Mouse (Mus musculus): Measurements from ENCODE around the gene Prl7d1. TPM values are rescaled to one million over a fixed set of nuclear protein-coding genes. Genes with fewer than 3 reads are reported as not detected.
"Not testable (repeated sequence)": the region's sequence is repeated elsewhere in the genome, so short reads cannot be mapped to it uniquely, and the experiment has no call there.

The Prl7d1 gene
- polyA plus RNA-seq (2014; fragmentation: Nextera tagmentation; extraction: Ambion mirVana): not detected in 2 replicates

DNA sequence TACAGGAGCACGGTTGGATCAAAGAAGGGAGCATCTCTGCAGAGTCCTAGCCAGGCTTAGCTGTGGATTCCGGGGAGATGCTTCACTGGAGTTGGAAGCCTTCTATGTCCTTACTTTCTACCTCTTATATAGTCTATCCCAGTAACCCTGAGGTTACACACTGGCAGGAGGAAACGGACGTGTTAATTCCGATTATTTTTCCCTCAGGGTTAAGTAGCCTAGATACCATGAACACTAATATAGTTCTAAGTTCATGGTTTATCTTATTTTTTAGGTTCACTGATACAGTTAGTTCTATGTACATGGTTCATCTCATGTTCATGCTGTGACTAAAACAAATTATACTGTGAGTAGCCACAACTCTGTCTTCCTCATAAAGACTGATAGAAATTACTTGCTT, at the start of gene Prl7d1:
TSS of gene Prl7d1 (minus strand) at position 101 of the 400 bp plus-strand sequence.
- no peak within 1 kb of the TSS for H3K27ac ChIP-seq (replicated peaks in 1 of 2; ENCODE audit: control insufficient read depth in 1 of 2, insufficient read depth in 1 of 2, low read depth in 2 of 2, low read length in 2 of 2)
- no peaks in the 10 kb centered on the region for H3K36me3 ChIP-seq (ENCODE audit: control insufficient read depth, insufficient read depth, low read length)
- no peak within 1 kb of the TSS for H3K9ac ChIP-seq (ENCODE audit: low read length)
- H3K4me2 ChIP-seq (ENCODE audit: low read length): no peak within 1 kb of the TSS
- no peaks in the 10 kb centered on the region for H3K27me3 ChIP-seq (ENCODE audit: control insufficient read depth, insufficient read depth, low read length)
- H3K4me3 ChIP-seq (ENCODE audit: control insufficient read depth in 1 of 2, insufficient read depth in 1 of 2, low read depth in 1 of 2, low read length in 2 of 2): no peak within 1 kb of the TSS
- 80% methylated on average over 5 of the region's 5 CpGs for WGBS
- no peaks in the 10 kb centered on the region for H3K9me3 ChIP-seq (ENCODE audit: control insufficient read depth, low read length)
- ATAC-seq (ENCODE audit: insufficient number of reproducible peaks, insufficient read depth, low FRiP score, low read depth): no peak
- H3K4me1 ChIP-seq (ENCODE audit: control insufficient read depth in 2 of 2, insufficient read depth in 2 of 2, low read length in 2 of 2): no peaks in the 10 kb centered on the region

- Histone ChIP-seq H3K9me3 (ENCODE audit: control insufficient read depth, low read length) (no peaks in the 10 kb centered on the region), H3K9ac (ENCODE audit: low read length) (no peak overlapping the region), H3K27ac (replicated peaks in 1 of 2; ENCODE audit: control insufficient read depth in 1 of 2, insufficient read depth in 1 of 2, low read depth in 2 of 2, low read length in 2 of 2) (no peak overlapping the region), H3K27me3 (ENCODE audit: control insufficient read depth, insufficient read depth, low read length) (no peaks in the 10 kb centered on the region), H3K36me3 (ENCODE audit: control insufficient read depth, insufficient read depth, low read length) (no peaks in the 10 kb centered on the region), H3K4me3 (ENCODE audit: control insufficient read depth in 1 of 2, insufficient read depth in 1 of 2, low read depth in 1 of 2, low read length in 2 of 2) (no peak overlapping the region), H3K4me2 (ENCODE audit: low read length) (no peak overlapping the region), H3K4me1 (ENCODE audit: control insufficient read depth in 2 of 2, insufficient read depth in 2 of 2, low read length in 2 of 2) (no peaks in the 10 kb centered on the region)
- WGBS: 78% methylated on average over 10 of the region's 10 CpGs
- no peak for ATAC-seq (ENCODE audit: insufficient number of reproducible peaks, insufficient read depth, low FRiP score, low read depth)
These were observed 18.1 kb upstream of the Prl7d1 start for GRCm38 (mm10) chr13:27734512-27735186.

DNA sequence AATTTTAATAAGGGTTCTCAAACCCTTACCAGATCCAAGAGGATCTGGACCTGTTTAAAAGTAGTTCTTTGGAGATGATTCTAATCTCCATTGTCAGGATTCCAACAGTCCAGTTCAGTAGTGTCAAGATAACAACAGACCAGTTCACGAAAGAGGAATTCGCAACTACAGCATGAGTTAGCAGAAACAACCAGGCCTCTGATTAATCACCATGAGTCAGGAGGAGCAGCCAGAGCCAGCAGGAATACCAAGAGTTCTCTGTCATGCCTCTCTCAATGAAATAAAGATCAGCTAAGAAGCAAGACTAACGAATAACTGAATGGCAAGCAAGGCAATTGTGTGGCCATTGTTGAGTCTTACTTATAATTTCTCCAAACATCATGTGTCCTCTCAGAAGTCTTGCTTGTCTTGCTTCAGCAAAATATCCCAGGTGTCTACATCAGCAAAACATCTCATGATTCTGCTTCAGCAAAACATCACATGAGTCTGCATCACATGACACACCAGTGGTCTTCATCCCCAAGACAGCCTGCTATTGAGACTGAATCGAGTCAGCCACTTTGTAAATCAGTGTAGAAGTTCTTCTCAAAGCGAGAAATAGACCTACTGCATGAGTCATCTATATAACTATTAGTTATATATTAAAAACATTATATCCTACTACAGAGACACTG, 13.9 kb upstream of the Prl7d1 start:
- H3K9me3 ChIP-seq (ENCODE audit: control insufficient read depth, low read length); H3K4me1 ChIP-seq (ENCODE audit: control insufficient read depth in 2 of 2, insufficient read depth in 2 of 2, low read length in 2 of 2); H3K4me2 ChIP-seq (ENCODE audit: low read length); H3K9ac ChIP-seq (ENCODE audit: low read length); H3K27ac ChIP-seq (replicated peaks in 1 of 2; ENCODE audit: control insufficient read depth in 1 of 2, insufficient read depth in 1 of 2, low read depth in 2 of 2, low read length in 2 of 2); ATAC-seq (ENCODE audit: insufficient number of reproducible peaks, insufficient read depth, low FRiP score, low read depth); H3K27me3 ChIP-seq (ENCODE audit: control insufficient read depth, insufficient read depth, low read length); H3K36me3 ChIP-seq (ENCODE audit: control insufficient read depth, insufficient read depth, low read length); H3K4me3 ChIP-seq (ENCODE audit: control insufficient read depth in 1 of 2, insufficient read depth in 1 of 2, low read depth in 1 of 2, low read length in 2 of 2): not testable (repeated sequence)
- 51% methylated on average over 5 of the region's 5 CpGs for WGBS

- WGBS: 79% methylated on average over 3 of the region's 3 CpGs
- not testable (repeated sequence) for H3K4me2 ChIP-seq (ENCODE audit: low read length); H3K27ac ChIP-seq (replicated peaks in 1 of 2; ENCODE audit: control insufficient read depth in 1 of 2, insufficient read depth in 1 of 2, low read depth in 2 of 2, low read length in 2 of 2); H3K4me1 ChIP-seq (ENCODE audit: control insufficient read depth in 2 of 2, insufficient read depth in 2 of 2, low read length in 2 of 2); H3K4me3 ChIP-seq (ENCODE audit: control insufficient read depth in 1 of 2, insufficient read depth in 1 of 2, low read depth in 1 of 2, low read length in 2 of 2); H3K27me3 ChIP-seq (ENCODE audit: control insufficient read depth, insufficient read depth, low read length); ATAC-seq (ENCODE audit: insufficient number of reproducible peaks, insufficient read depth, low FRiP score, low read depth); H3K36me3 ChIP-seq (ENCODE audit: control insufficient read depth, insufficient read depth, low read length); H3K9me3 ChIP-seq (ENCODE audit: control insufficient read depth, low read length); H3K9ac ChIP-seq (ENCODE audit: low read length)
These were observed 8.5 kb upstream of the Prl7d1 start for GRCm38 (mm10) chr13:27725057-27725456.

GRCm38 (mm10) chr13:27706521-27706920, 10.0 kb downstream of the Prl7d1 start:
- H3K9me3 ChIP-seq (ENCODE audit: control insufficient read depth, low read length): no peaks in the 10 kb centered on the region
- 50% methylated on average over 2 of the region's 2 CpGs for WGBS
- H3K9ac ChIP-seq (ENCODE audit: low read length): no peak overlapping the region
- H3K4me3 ChIP-seq (ENCODE audit: control insufficient read depth in 1 of 2, insufficient read depth in 1 of 2, low read depth in 1 of 2, low read length in 2 of 2): no peak overlapping the region
- H3K4me1 ChIP-seq (ENCODE audit: control insufficient read depth in 2 of 2, insufficient read depth in 2 of 2, low read length in 2 of 2): no peaks in the 10 kb centered on the region
- no peak for ATAC-seq (ENCODE audit: insufficient number of reproducible peaks, insufficient read depth, low FRiP score, low read depth)
- H3K27me3 ChIP-seq (ENCODE audit: control insufficient read depth, insufficient read depth, low read length): no peaks in the 10 kb centered on the region
- H3K4me2 ChIP-seq (ENCODE audit: low read length): no peak overlapping the region
- no peaks in the 10 kb centered on the region for H3K36me3 ChIP-seq (ENCODE audit: control insufficient read depth, insufficient read depth, low read length)
- H3K27ac ChIP-seq (replicated peaks in 1 of 2; ENCODE audit: control insufficient read depth in 1 of 2, insufficient read depth in 1 of 2, low read depth in 2 of 2, low read length in 2 of 2): no peak overlapping the region

DNA sequence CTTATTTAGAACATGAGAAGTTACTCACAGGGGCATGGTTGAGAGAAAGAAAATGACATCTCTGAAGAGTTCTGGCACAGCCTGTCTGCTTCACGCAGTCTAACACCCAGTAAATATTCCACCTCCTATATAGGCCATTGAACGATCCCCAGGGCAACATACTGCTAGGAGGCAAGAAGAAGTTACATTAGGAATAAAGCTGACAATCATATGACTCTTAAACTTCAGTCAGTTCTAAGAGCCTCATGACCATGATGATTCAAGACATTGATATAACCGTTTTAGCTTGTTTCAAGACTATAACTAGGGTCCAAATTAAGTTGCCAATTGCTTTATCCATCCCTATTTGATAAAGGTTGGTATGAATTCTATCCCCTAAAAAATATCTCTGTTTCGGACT, 48.6 kb downstream of the Prl7d1 start, which contains the start of gene Prl7a2:
TSS of gene Prl7a2 (minus strand) at position 101 of the 400 bp plus-strand sequence.
- Histone ChIP-seq H3K4me1 (ENCODE audit: control insufficient read depth in 2 of 2, insufficient read depth in 2 of 2, low read length in 2 of 2) (no peaks in the 10 kb centered on the region), H3K9ac (ENCODE audit: low read length) (no peak within 1 kb of the TSS), H3K27me3 (ENCODE audit: control insufficient read depth, insufficient read depth, low read length) (no peaks in the 10 kb centered on the region), H3K36me3 (ENCODE audit: control insufficient read depth, insufficient read depth, low read length) (no peaks in the 10 kb centered on the region), H3K27ac (replicated peaks in 1 of 2; ENCODE audit: control insufficient read depth in 1 of 2, insufficient read depth in 1 of 2, low read depth in 2 of 2, low read length in 2 of 2) (no peak within 1 kb of the TSS), H3K4me3 (ENCODE audit: control insufficient read depth in 1 of 2, insufficient read depth in 1 of 2, low read depth in 1 of 2, low read length in 2 of 2) (no peak within 1 kb of the TSS), H3K4me2 (ENCODE audit: low read length) (no peak within 1 kb of the TSS), H3K9me3 (ENCODE audit: control insufficient read depth, low read length) (no peaks in the 10 kb centered on the region)
- WGBS: 68% methylated on average over 4 of the region's 4 CpGs
- ATAC-seq (ENCODE audit: insufficient number of reproducible peaks, insufficient read depth, low FRiP score, low read depth): no peak

DNA sequence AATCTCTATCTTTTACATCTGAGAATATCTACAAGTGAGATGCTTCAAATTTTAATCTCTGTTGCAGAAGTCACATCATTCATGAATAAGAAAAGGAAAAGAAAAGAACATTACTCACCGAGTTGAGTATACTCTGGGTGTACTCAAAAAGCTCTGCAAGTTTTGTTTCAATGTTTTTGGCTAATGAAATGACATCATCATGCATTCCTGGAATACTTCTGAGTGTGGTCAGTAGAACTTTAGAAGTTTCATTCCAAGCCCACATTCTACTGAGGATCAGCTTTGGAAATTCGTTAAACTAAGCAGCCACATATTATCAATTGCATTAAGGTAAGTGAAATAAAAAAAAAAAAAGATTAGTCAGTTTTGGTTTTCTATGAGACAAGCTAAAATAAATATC, 55.8 kb downstream of the Prl7d1 start:
- Histone ChIP-seq H3K4me1 (ENCODE audit: control insufficient read depth in 2 of 2, insufficient read depth in 2 of 2, low read length in 2 of 2) (no peaks in the 10 kb centered on the region), H3K4me3 (ENCODE audit: control insufficient read depth in 1 of 2, insufficient read depth in 1 of 2, low read depth in 1 of 2, low read length in 2 of 2) (no peak overlapping the region), H3K4me2 (ENCODE audit: low read length) (no peak overlapping the region), H3K36me3 (ENCODE audit: control insufficient read depth, insufficient read depth, low read length) (no peaks in the 10 kb centered on the region), H3K27ac (replicated peaks in 1 of 2; ENCODE audit: control insufficient read depth in 1 of 2, insufficient read depth in 1 of 2, low read depth in 2 of 2, low read length in 2 of 2) (no peak overlapping the region), H3K27me3 (ENCODE audit: control insufficient read depth, insufficient read depth, low read length) (no peaks in the 10 kb centered on the region), H3K9ac (ENCODE audit: low read length) (no peak overlapping the region), H3K9me3 (ENCODE audit: control insufficient read depth, low read length) (no peaks in the 10 kb centered on the region)
- no peak for ATAC-seq (ENCODE audit: insufficient number of reproducible peaks, insufficient read depth, low FRiP score, low read depth)
- WGBS: 68% methylated on average over 2 of the region's 2 CpGs
